In genomic region chr9:110490913-110491312, GRCm38 (mm10) we compare ENCODE assay signal across 10 mouse cellular contexts. TPM values are rescaled to one million over a fixed set of nuclear protein-coding genes. Genes with fewer than 3 reads are reported as not detected.
DNase-seq lines count a peak whose midpoint lies in the region; ATAC-seq and TF ChIP-seq lines count a peak whose summit lies in the region.
"Had no signal": no experiment of that assay in that cellular context is flagged by ENCODE, and none has a peak within 500 bp of the region (broad histone marks: within the 10 kb centered on the region; RNA-seq: fewer than 3 reads in every experiment).

No protein-coding gene starts in this region.

- peak; percentile 53 to 79 (median 72); a peak in 5 of 6 replicates for TF ChIP-seq CTCF in MEL (IDR thresholded peaks at IDR 0.05 in 2 of 3, conservative IDR thresholded peaks at IDR 0.05 in 1 of 3; ENCODE audit: control insufficient read depth in 1 of 3, insufficient read depth in 1 of 3, low read depth in 2 of 3, low read length in 3 of 3, poor library complexity in 1 of 3, severe bottlenecking in 1 of 3)

- intact Hi-C loops in left cerebral cortex, postnatal 36 days (cut with DNase I), result no loop called here

- no peaks in the 10 kb centered on the region for H3K36me3 ChIP-seq in hindbrain, embryonic 10.5 days
- no peaks in the 10 kb centered on the region for H3K36me3 ChIP-seq in hindbrain, embryonic 14.5 days (replicated peaks; ENCODE audit: control insufficient read depth, insufficient read depth)
- H3K36me3 ChIP-seq in MEL (ENCODE audit: control insufficient read depth in 1 of 2, insufficient read depth in 2 of 2, low read length in 2 of 2), result no peaks in the 10 kb centered on the region
- H3K36me3 ChIP-seq in forebrain, embryonic 10.5 days (replicated peaks), result no peaks in the 10 kb centered on the region
- H3K36me3 ChIP-seq: embryonic facial prominence, embryonic 13.5 days; heart, embryonic 15.5 days had no signal

- H3K79me2 ChIP-seq in MEL (ENCODE audit: control insufficient read depth, insufficient read depth, low read length, poor library complexity), result no peaks in the 10 kb centered on the region

- no peak for TF ChIP-seq EP300 in MEL (IDR thresholded peaks at IDR 0.05; ENCODE audit: low read depth in 1 of 2, low read length in 2 of 2)

- no peak overlapping the region for H3K4me3 ChIP-seq in hindbrain, embryonic 10.5 days
- H3K4me3 ChIP-seq in hindbrain, embryonic 14.5 days (replicated peaks; ENCODE audit: low read length), result no peak overlapping the region
- H3K4me3 ChIP-seq in MEL (ENCODE audit: control insufficient read depth in 1 of 2, insufficient read depth in 1 of 2, low read depth in 2 of 2, low read length in 2 of 2), result no peak overlapping the region
- H3K4me3 ChIP-seq in forebrain, embryonic 10.5 days, result no peak overlapping the region
- H3K4me3 ChIP-seq: embryonic facial prominence, embryonic 13.5 days; heart, embryonic 15.5 days had no signal

- no peak overlapping the region for H3K4me2 ChIP-seq in hindbrain, embryonic 14.5 days (replicated peaks)
- H3K4me2 ChIP-seq: embryonic facial prominence, embryonic 13.5 days; heart, embryonic 15.5 days had no signal

- no peak for ATAC-seq in hindbrain, embryonic 14.5 days (ENCODE audit: low FRiP score)

- WGBS in hindbrain, embryonic 10.5 days, result 63% methylated on average over 5 of the region's 5 CpGs
- WGBS in hindbrain, embryonic 14.5 days, result 65% methylated on average over 5 of the region's 5 CpGs
- 61% methylated on average over 5 of the region's 5 CpGs for WGBS in forebrain, embryonic 10.5 days

- TF ChIP-seq POLR2A in MEL (IDR thresholded peaks at IDR 0.05; ENCODE audit: control insufficient read depth in 1 of 2, insufficient read depth in 1 of 2, low read depth in 1 of 2, low read length in 2 of 2, poor library complexity in 1 of 2), result no peak

- TF ChIP-seq RAD21 in MEL (IDR thresholded peaks at IDR 0.05; ENCODE audit: low read depth, low read length), result peak; percentile 75

- DNase-seq in hindbrain, embryonic 10.5 days (ENCODE audit: low spot score), result peak; percentile 11
- no peak for DNase-seq in hindbrain, embryonic 14.5 days (ENCODE audit: low spot score)
- peak; percentile 53 for DNase-seq in 416B (ENCODE audit: low read depth)
- peak; percentile 68 for DNase-seq in MEL (ENCODE audit: low read depth, low spot score)
- DNase-seq in lung, postnatal 36 days, result peak; percentile 28
- DNase-seq in frontal cortex, postnatal 36 days (ENCODE audit: low spot score in 2 of 2), result no peak
- DNase-seq in left cerebral cortex, postnatal 36 days (ENCODE audit: low spot score in 2 of 2), result no peak
- DNase-seq in forebrain, embryonic 10.5 days (ENCODE audit: extremely low spot score, low spot score), result no peak

- H3K27me3 ChIP-seq in hindbrain, embryonic 10.5 days (ENCODE audit: insufficient read depth, poor library complexity, severe bottlenecking), result no peaks in the 10 kb centered on the region
- no peaks in the 10 kb centered on the region for H3K27me3 ChIP-seq in hindbrain, embryonic 14.5 days (ENCODE audit: control insufficient read depth, insufficient read depth, low read length)
- no peaks in the 10 kb centered on the region for H3K27me3 ChIP-seq in MEL (ENCODE audit: control insufficient read depth in 1 of 2, insufficient read depth in 2 of 2, low read length in 2 of 2)
- H3K27me3 ChIP-seq in forebrain, embryonic 10.5 days (ENCODE audit: poor library complexity, severe bottlenecking), result no peaks in the 10 kb centered on the region
- H3K27me3 ChIP-seq: embryonic facial prominence, embryonic 13.5 days; heart, embryonic 15.5 days had no signal

- H3K9me3 ChIP-seq in hindbrain, embryonic 10.5 days, result peaks cover 7% of the 10 kb centered on the region
- H3K9me3 ChIP-seq in hindbrain, embryonic 14.5 days (ENCODE audit: control insufficient read depth, low read length), result no peaks in the 10 kb centered on the region
- H3K9me3 ChIP-seq in MEL (replicated peaks; ENCODE audit: insufficient read depth, low read length), result no peaks in the 10 kb centered on the region
- H3K9me3 ChIP-seq in forebrain, embryonic 10.5 days, result peaks cover 6% of the 10 kb centered on the region
- H3K9me3 ChIP-seq: heart, embryonic 15.5 days had no signal

- no peak overlapping the region for H3K27ac ChIP-seq in hindbrain, embryonic 10.5 days
- H3K27ac ChIP-seq in hindbrain, embryonic 14.5 days, result no peak overlapping the region
- no peak overlapping the region for H3K27ac ChIP-seq in MEL (ENCODE audit: control insufficient read depth, low read depth, low read length)
- no peak overlapping the region for H3K27ac ChIP-seq in forebrain, embryonic 10.5 days
- H3K27ac ChIP-seq: embryonic facial prominence, embryonic 13.5 days; heart, embryonic 15.5 days had no signal

- H3K9ac ChIP-seq in hindbrain, embryonic 14.5 days, result no peak overlapping the region
- H3K9ac ChIP-seq in MEL (ENCODE audit: control insufficient read depth, low read depth, low read length, poor library complexity, severe bottlenecking), result no peak overlapping the region
- H3K9ac ChIP-seq: embryonic facial prominence, embryonic 13.5 days; heart, embryonic 15.5 days had no signal

- peaks cover 5% of the 10 kb centered on the region; the same call in 1 of the 2 replicates for H3K4me1 ChIP-seq in hindbrain, embryonic 10.5 days (replicated peaks)
- H3K4me1 ChIP-seq in hindbrain, embryonic 14.5 days (replicated peaks; ENCODE audit: control insufficient read depth, insufficient read depth, low read length), result no peaks in the 10 kb centered on the region
- no peaks in the 10 kb centered on the region for H3K4me1 ChIP-seq in MEL (ENCODE audit: control insufficient read depth in 1 of 2, insufficient read depth in 2 of 2, low read length in 2 of 2)
- H3K4me1 ChIP-seq in forebrain, embryonic 10.5 days, result peaks cover 4% of the 10 kb centered on the region; the same call in 1 of the 2 replicates
- H3K4me1 ChIP-seq: embryonic facial prominence, embryonic 13.5 days; heart, embryonic 15.5 days had no signal

TF ChIP-seq in MEL, 35 proteins besides CTCF, POLR2A, EP300 and RAD21:
- TF ChIP-seq GATA1 (IDR thresholded peaks at IDR 0.05; ENCODE audit: low read depth, low read length) (no peak), ZC3H11A (IDR thresholded peaks at IDR 0.05; ENCODE audit: low read depth, low read length) (peak; percentile 61), GABPA (IDR thresholded peaks at IDR 0.05; ENCODE audit: low read depth, low read length) (no peak), POLR2AphosphoS2 (IDR thresholded peaks at IDR 0.05; ENCODE audit: low read length) (no peak), SMC3 (IDR thresholded peaks at IDR 0.05; ENCODE audit: low read depth, low read length) (peak; percentile 78), TBP (IDR thresholded peaks at IDR 0.05; ENCODE audit: low read depth, low read length) (no peak), MAZ (IDR thresholded peaks at IDR 0.05; ENCODE audit: low read depth, low read length) (no peak)

RNA-seq across cellular contexts. Expression of gene Kif9, which starts 14.2 kb away (rescaled TPM):
- polyA plus RNA-seq in hindbrain, embryonic 10.5 days (2016; fragmentation: Nextera tagmentation; extraction: Ambion mirVana), result 2.1 and 3.1 TPM in 2 replicates
- 4.4 and 6.5 TPM in 2 replicates for polyA plus RNA-seq in hindbrain, embryonic 14.5 days (2014; fragmentation: Nextera tagmentation; extraction: Ambion mirVana)
- 0.33 and 0.54 TPM in 2 replicates for total RNA-seq in MEL (2012; rRNA removed)
- polyA plus RNA-seq in MEL (2012; ENCODE audit: insufficient read depth in 1 of 2, insufficient read length in 2 of 2, low read depth in 1 of 2, low replicate concordance in 2 of 2, missing spikeins in 1 of 2), result under 1 TPM in 1 of 2 experiments, not detected in 1; 0.72 TPM
- total RNA-seq in left cerebral cortex, postnatal 36 days (2021), result 1 to 10 TPM; 3.2 to 3.9 TPM
- polyA plus RNA-seq in forebrain, embryonic 10.5 days (2016; fragmentation: Nextera tagmentation; extraction: Ambion mirVana), result 0.70 and 1.1 TPM in 2 replicates

RNA-seq across cellular contexts. Expression of gene Klhl18, which starts 14.4 kb away (rescaled TPM):
- 11.0 and 11.8 TPM in 2 replicates for polyA plus RNA-seq in hindbrain, embryonic 10.5 days (2016; fragmentation: Nextera tagmentation; extraction: Ambion mirVana)
- 22.6 and 28.6 TPM in 2 replicates for polyA plus RNA-seq in hindbrain, embryonic 14.5 days (2014; fragmentation: Nextera tagmentation; extraction: Ambion mirVana)
- total RNA-seq in MEL (2012; rRNA removed), result 3.8 TPM in 2 replicates
- polyA plus RNA-seq in MEL (2012; ENCODE audit: insufficient read depth in 1 of 2, insufficient read length in 2 of 2, low read depth in 1 of 2, low replicate concordance in 2 of 2, missing spikeins in 1 of 2), result 1 to 10 TPM in 1 of 2 experiments, not detected in 1; 6.9 TPM
- 10 to 100 TPM; 26.9 to 28.6 TPM for total RNA-seq in left cerebral cortex, postnatal 36 days (2021)
- polyA plus RNA-seq in forebrain, embryonic 10.5 days (2016; fragmentation: Nextera tagmentation; extraction: Ambion mirVana), result 8.2 TPM in 2 replicates

RNA-seq across cellular contexts. Expression of gene Setd2, which starts 41.5 kb away (rescaled TPM):
- polyA plus RNA-seq in hindbrain, embryonic 10.5 days (2016; fragmentation: Nextera tagmentation; extraction: Ambion mirVana), result 26.2 and 33.6 TPM in 2 replicates
- polyA plus RNA-seq in hindbrain, embryonic 14.5 days (2014; fragmentation: Nextera tagmentation; extraction: Ambion mirVana), result 48.4 and 49.2 TPM in 2 replicates
- 28.2 and 36.8 TPM in 2 replicates for total RNA-seq in MEL (2012; rRNA removed)
- 100 to 1,000 TPM in 1 of 2 experiments, 10 to 100 TPM in 1; 59.2 to 105 TPM for polyA plus RNA-seq in MEL (2012; ENCODE audit: insufficient read depth in 1 of 2, insufficient read length in 2 of 2, low read depth in 1 of 2, low replicate concordance in 2 of 2, missing spikeins in 1 of 2)
- 10 to 100 TPM; 66.6 to 81.9 TPM for total RNA-seq in left cerebral cortex, postnatal 36 days (2021)
- polyA plus RNA-seq in forebrain, embryonic 10.5 days (2016; fragmentation: Nextera tagmentation; extraction: Ambion mirVana), result 35.3 and 38.0 TPM in 2 replicates

Comparison
In these comparisons a context has a peak if more than half of its experiments do, and no peak if none do; other contexts are left out.
1. DNase-seq: peak in hindbrain, embryonic 10.5 days (single experiment), 416B (single experiment), MEL (single experiment) and lung, postnatal 36 days (single experiment); none in hindbrain, embryonic 14.5 days (single experiment), frontal cortex, postnatal 36 days (0 of 2), left cerebral cortex, postnatal 36 days (0 of 2) and forebrain, embryonic 10.5 days (single experiment).